Mouse (Mus musculus) CD4-positive naive resting alpha-beta T cell, adult 57 days (primary cell): ENCODE data around the gene Hist2h3c1. TPM values are rescaled to one million over a fixed set of nuclear protein-coding genes. Genes with fewer than 3 reads are reported as not detected.

Experiments
- total RNA-seq: library from RNA; stranded (reverse); gene quantifications from one replicate; pipeline ENCODE4 v1.2.4, GENCODE M21; 2023

Hist2h3c1 gene
- total RNA-seq: not detected

DNA sequence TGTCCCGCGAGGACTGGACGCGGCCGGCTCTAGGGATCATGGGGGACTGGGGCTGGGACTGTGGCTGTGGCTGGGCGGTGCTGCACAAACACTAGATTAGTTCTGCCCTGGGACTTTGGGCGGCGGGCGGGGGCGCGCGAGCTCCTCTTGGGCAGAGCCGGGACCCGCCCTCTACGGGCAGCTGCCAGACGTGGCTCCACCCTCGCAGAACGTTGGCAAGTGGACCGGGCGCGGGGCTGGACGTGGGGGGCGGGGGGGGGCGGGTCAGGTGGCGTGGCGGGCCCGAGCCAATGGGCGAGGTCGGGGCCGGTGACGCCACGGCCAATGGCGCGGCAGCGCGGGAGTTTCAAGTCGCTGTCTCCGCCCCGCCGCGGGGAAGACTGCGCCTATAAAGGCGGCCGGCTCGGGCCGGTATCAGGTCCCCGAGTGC is at the start of gene Hist2h3c1:
Hist2h3c1 (plus strand) TSS at position 259 of the 430 bp plus-strand sequence.

DNA sequence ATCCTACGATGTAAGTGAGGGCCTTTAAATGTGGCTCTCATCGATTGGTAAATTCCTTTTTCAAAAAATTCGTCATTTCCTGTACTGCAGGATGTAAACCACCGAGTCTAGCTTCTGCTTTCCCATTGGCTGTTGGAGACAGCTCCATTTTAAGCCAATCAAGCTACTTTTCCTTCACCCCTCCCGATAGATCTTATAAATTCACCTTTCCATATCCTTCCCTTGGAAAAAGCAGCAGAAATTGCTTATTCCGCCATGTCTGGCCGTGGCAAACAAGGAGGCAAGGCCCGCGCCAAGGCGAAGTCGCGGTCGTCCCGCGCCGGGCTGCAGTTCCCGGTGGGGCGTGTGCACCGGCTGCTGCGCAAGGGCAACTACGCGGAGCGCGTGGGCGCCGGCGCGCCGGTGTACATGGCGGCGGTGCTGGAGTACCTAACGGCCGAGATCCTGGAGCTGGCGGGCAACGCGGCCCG is 26.8 kb upstream of the Hist2h3c1 start, which contains the start of the genes Bola1 and Hist2h2ab:
Bola1 (minus strand) TSS at position 49 of the 470 bp plus-strand sequence.
Hist2h2ab (plus strand) TSS at position 205 of the 470 bp plus-strand sequence.

DNA sequence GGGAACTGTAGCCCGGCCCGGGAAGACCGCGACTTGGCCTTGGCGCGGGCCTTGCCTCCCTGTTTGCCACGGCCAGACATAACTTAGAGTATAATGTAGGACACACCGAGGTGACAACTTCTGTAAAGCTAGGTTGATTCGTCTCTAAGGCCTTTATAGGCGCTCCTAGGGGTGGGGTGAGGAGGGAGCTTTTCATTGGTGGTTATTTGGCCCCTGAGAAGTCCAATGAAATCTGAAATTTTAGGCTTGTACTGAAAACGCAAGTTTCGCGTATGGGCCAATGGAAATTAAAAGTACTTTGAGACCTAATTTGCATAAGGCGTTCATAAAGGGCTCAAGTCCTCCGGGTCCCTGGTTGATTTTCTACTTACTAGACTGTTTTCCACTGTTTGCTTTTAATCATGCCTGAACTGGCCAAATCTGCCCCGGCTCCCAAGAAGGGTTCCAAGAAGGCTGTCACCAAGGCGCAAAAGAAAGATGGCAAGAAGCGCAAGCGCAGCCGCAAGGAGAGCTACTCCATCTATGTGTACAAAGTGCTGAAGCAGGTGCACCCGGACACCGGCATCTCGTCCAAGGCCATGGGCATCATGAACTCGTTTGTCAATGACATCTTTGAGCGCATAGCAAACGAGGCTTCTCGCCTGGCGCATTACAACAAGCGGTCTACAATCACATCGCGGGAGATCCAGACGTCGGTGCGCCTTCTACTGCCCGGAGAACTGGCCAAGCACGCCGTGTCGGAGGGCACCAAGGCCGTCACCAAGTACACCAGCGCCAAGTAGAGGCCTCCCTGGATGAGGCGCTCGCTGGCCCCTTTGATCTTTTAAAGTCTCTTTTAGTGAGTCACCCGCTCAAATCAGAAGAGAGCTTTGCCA is 25.5 kb upstream of the Hist2h3c1 start, which contains the start of the genes Hist2h2ac and Hist2h2be:
Hist2h2ac (minus strand) TSS at position 116 of the 875 bp plus-strand sequence.
Hist2h2be (plus strand) TSS at position 355 of the 875 bp plus-strand sequence.

DNA sequence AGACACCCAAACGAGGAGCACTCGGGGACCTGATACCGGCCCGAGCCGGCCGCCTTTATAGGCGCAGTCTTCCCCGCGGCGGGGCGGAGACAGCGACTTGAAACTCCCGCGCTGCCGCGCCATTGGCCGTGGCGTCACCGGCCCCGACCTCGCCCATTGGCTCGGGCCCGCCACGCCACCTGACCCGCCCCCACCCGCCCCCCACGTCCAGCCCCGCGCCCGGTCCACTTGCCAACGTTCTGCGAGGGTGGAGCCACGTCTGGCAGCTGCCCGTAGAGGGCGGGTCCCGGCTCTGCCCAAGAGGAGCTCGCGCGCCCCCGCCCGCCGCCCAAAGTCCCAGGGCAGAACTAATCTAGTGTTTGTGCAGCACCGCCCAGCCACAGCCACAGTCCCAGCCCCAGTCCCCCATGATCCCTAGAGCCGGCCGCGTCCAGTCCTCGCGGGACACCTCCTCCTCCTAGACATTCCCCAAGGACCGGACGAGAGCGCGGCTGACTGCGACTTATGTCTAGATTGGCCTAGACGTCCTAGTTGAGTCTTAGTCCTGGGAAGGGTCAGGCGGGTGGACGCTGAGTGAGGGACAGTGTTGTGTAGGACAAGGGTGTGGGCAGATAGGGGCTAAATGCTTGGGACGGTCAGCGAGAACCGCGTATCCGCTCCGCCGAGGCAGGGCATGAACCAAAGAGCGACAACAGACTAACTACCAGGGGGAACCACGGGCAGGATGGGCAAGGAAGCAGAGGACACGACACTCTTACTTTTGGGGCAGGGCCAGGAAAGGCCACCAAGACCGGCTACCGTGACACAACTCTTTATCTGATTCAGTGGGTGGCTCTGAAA is 7.3 kb upstream of the Hist2h3c1 start, which contains the start of gene Hist2h3c2:
Hist2h3c2 (minus strand) TSS at position 174 of the 840 bp plus-strand sequence.

DNA sequence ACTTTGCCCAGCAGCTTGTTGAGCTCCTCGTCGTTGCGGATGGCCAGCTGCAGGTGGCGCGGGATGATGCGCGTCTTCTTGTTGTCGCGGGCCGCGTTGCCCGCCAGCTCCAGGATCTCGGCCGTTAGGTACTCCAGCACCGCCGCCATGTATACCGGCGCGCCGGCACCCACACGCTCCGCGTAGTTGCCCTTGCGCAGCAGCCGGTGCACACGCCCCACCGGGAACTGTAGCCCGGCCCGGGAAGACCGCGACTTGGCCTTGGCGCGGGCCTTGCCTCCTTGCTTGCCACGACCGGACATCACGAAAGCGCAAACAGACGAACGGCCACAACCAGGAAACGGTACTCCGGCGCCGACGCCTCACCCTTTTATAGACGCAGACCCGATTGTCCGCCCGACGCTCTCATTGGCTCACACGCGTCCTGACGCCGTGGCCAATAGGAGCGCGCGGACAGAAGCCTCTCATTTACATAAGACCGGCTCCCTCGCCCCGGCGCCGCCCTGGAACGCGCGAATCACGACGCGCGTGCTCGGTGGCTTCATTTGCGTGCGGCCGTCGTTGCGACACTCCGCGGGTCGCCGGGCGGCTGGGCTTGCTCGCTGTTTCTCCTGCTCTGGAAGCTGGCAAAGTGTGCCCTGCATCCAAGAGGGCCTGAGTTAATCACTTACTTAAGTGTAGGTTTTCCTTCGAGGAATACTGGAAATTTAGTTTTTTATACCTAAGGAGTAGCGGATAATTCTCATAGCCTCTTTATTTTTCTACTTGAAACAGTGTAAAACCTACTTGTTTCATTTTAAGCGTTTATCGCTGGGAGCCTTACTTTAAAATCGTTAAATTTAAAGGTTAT is 6.3 kb upstream of the Hist2h3c1 start, which contains the start of gene Hist2h2aa2:
Hist2h2aa2 (minus strand) TSS at position 328 of the 850 bp plus-strand sequence.

DNA sequence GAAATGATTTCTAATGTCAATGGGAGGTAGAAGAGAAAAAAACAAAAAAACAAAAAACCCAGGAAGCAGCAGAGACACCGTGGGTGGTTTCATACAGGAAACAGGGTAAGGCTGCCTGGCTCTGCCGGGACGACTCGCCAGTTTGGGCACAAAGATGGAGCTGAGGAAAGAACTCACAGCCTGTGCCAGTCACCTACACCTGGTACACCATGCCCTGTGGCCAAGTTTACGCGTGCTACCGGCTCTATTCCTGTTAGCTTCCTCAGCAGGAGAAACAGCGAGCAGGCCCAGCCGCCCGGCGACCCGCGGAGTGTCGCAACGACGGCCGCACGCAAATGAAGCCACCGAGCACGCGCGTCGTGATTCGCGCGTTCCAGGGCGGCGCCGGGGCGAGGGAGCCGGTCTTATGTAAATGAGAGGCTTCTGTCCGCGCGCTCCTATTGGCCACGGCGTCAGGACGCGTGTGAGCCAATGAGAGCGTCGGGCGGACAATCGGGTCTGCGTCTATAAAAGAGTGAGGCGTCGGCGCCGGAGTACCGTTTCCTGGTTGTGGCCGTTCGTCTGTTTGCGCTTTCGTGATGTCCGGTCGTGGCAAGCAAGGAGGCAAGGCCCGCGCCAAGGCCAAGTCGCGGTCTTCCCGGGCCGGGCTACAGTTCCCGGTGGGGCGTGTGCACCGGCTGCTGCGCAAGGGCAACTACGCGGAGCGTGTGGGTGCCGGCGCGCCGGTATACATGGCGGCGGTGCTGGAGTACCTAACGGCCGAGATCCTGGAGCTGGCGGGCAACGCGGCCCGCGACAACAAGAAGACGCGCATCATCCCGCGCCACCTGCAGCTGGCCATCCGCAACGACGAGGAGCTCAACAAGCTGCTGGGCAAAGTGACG is 1.2 kb upstream of the Hist2h3c1 start, which contains the start of gene Hist2h2aa1:
Hist2h2aa1 (plus strand) TSS at position 495 of the 884 bp plus-strand sequence.

DNA sequence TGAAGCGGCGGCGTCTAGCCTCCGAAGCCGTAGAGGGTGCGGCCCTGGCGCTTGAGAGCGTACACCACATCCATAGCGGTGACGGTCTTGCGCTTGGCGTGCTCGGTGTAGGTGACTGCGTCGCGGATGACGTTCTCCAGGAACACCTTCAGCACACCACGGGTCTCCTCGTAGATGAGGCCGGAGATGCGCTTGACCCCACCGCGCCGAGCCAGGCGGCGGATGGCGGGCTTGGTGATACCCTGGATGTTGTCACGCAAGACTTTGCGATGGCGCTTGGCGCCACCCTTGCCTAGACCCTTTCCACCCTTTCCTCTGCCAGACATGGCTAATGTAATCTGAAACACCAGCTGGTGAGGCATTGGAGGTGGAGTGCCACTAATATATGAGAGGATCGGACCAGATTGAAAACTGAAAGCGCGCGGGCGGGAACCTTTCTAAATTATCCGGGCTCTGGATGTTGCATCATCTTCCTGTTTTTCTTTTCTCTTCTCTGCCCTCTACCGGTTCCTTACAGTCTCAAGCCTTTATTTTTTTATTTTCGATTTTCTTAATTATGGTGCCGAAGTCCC is 16.6 kb downstream of the Hist2h3c1 start, which contains the start of gene Hist2h4:
Hist2h4 (minus strand) TSS at position 333 of the 572 bp plus-strand sequence.

DNA sequence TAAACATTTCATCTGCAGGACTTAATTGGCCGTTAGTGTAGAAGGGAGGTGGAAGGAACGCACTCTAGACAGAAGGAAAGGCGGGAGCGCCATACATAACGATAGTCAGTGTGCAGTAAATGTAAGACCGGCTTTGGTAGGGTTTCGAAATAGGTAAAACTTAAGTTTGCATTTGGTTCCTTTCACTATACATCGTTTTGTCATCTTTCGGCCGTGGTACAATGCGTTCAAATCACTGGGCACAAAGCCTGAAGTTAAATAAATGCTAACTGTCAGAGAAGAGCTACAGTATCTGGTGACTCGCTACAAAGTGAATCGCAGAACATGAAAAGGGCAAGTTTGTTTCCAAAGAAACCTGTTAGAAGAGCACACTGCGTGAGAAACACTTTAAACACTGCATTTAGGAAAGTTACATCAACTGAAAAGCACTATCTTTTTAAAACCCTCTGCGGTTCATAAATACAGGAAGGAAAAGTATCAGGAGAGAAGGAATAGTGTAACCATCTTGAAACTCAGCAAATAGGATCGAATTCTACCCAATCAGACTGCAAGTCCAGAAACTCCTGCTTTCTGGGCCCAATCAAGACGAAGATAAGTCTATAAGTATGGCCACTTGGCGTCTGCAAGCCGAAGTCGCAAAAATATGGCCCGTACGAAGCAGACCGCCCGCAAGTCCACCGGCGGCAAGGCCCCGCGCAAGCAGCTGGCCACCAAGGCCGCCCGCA is 21.7 kb downstream of the Hist2h3c1 start, which contains the start of gene Hist2h3b:
Hist2h3b (plus strand) TSS at position 604 of the 725 bp plus-strand sequence.

DNA sequence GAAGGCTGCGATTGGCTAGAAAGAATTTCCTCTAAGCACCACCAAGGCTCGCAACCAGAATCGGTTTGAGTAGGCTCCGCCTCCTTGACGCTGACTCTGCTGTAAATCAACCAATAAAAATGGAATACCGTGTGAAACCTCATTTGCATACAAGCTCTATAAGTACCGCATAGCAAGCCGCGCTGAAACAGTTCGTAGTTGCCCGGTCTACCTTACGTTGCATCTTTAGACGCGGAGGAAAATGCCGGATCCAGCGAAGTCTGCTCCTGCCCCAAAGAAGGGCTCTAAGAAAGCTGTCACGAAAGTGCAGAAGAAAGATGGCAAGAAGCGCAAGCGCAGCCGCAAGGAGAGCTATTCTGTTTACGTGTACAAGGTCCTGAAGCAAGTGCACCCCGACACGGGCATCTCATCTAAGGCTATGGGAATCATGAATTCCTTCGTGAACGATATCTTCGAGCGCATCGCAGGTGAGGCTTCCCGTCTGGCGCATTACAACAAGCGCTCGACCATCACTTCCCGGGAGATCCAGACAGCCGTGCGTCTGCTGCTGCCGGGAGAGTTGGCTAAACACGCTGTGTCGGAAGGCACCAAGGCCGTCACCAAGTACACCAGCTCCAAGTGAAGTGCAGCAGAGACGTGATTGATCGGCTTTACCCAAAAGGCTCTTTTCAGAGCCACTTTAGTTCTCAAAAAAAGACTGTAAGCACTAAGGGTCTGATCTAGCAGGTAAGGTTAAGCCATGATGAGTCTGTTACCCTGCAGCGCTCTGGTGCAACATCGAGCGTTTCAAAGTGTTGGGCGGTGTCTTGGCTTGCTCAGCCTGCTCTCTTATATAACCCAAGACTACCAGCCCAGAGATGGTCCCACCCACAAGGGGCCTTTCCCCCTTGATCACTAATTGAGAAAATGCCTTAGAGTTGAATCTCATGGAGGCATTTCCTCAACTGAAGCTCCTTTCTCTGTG is 23.3 kb downstream of the Hist2h3c1 start, which contains the start of gene Hist2h2bb:
Hist2h2bb (plus strand) TSS at position 242 of the 964 bp plus-strand sequence.

DNA sequence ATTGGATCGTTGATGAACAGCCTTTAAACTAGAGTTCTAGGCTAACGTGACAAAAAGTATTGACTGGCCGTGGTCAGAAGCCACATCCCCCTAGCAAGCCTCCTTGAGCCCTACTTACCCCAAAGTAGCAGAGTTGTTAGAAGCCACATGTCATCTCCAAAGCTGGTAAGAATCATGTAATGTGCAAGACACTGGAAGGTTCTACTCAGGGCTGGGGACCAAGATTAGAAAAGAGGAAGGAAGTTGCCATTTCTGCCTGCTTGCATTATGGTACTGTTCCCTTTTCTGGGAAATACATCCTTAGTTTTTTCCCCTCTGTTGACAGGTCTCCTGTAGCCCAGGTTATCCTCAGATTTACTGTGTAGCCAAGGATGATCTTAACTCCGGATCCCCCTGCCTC is 47.3 kb downstream of the Hist2h3c1 start, which contains the start of gene Fcgr1:
Fcgr1 (minus strand) TSS at position 183 of the 400 bp plus-strand sequence.

Other genes with a start within 250 kb of the Hist2h3c1 start
- gene Vps45, start 188.2 kb upstream of the Hist2h3c1 start, total RNA-seq: 15.1 TPM
- 20.8 TPM for gene Otud7b, start 142.2 kb upstream of the Hist2h3c1 start, total RNA-seq
- gene Mtmr11, start 84.7 kb upstream of the Hist2h3c1 start, total RNA-seq: 0.74 TPM
- gene Sf3b4, start 74.4 kb upstream of the Hist2h3c1 start, total RNA-seq: 80.5 TPM
- gene Sv2a, start 65.5 kb upstream of the Hist2h3c1 start, total RNA-seq: 5.0 TPM
- 11.2 TPM for gene Bola1, start 27.0 kb upstream of the Hist2h3c1 start, total RNA-seq
- gene Hist2h2ab, start 26.8 kb upstream of the Hist2h3c1 start, total RNA-seq: 7.9 TPM
- 55.5 TPM for gene Hist2h2ac, start 25.8 kb upstream of the Hist2h3c1 start, total RNA-seq
- 2.7 TPM for gene Hist2h2be, start 25.6 kb upstream of the Hist2h3c1 start, total RNA-seq
- gene Hist2h3c2, start 7.6 kb upstream of the Hist2h3c1 start, total RNA-seq: 1.7 TPM
- gene Hist2h2aa2, start 6.4 kb upstream of the Hist2h3c1 start, total RNA-seq: 319 TPM
- gene Hist2h2aa1, start 1.2 kb upstream of the Hist2h3c1 start, total RNA-seq: 4.3 TPM
- gene Hist2h4, start 16.6 kb downstream of the Hist2h3c1 start, total RNA-seq: 40.0 TPM
- gene Hist2h3b, start 22.0 kb downstream of the Hist2h3c1 start, total RNA-seq: 57.8 TPM
- 143 TPM for gene Hist2h2bb, start 23.1 kb downstream of the Hist2h3c1 start, total RNA-seq
- gene Fcgr1, start 47.3 kb downstream of the Hist2h3c1 start, total RNA-seq: 0.77 TPM
- gene BC107364, start 205.6 kb downstream of the Hist2h3c1 start, total RNA-seq: not detected